Mouse (Mus musculus) CH12.LX (cell line): ENCODE data around the gene Pik3r1. TPM values are rescaled to one million over a fixed set of nuclear protein-coding genes. Genes with fewer than 3 reads are reported as not detected.

ENCODE experiments used
- DNase-seq: peaks from one replicate; pipeline ENCODE4 v3.0.0-alpha.2; 2013; ENCODE audit errors: extremely low read depth
- H3K27ac ChIP-seq: 2 replicates; pipeline ENCODE4 v1.5.1; 2012; ENCODE audit warnings: low read depth, mild to moderate bottlenecking, control low read depth, moderate library complexity; ENCODE audit not compliant: insufficient read depth
- H3K27me3 ChIP-seq: replicated peaks from 2 replicates; pipeline ENCODE3; 2012; ENCODE audit warnings: inconsistent platforms
- H3K36me3 ChIP-seq, 2 experiments: replicated peaks in 1 of 2; 2 replicates each; pipeline versions ENCODE3 to v1.6.1; 2012; ENCODE audit warnings: inconsistent platforms in 1 of 2, low read length in 1 of 2, mild to moderate bottlenecking in 1 of 2, mixed read lengths in 1 of 2, moderate library complexity in 1 of 2; ENCODE audit not compliant: control insufficient read depth in 1 of 2, insufficient read depth in 1 of 2
- H3K4me1 ChIP-seq, 2 experiments: 2 replicates each; pipeline ENCODE4 v1.6.1; 2012; ENCODE audit warnings: inconsistent platforms in 1 of 2, moderate library complexity in 1 of 2; ENCODE audit not compliant: insufficient read depth in 2 of 2, control insufficient read depth in 1 of 2
- H3K4me2 ChIP-seq: 2 replicates; pipeline ENCODE4 v1.6.1; 2012; ENCODE audit warnings: low read depth, mild to moderate bottlenecking, control low read depth; ENCODE audit not compliant: poor library complexity, insufficient read depth, severe bottlenecking
- H3K4me3 ChIP-seq, 3 experiments: fragments of 150-350 bp in 1 of 3; sonication (generic) in 1 of 3; replicated peaks in 1 of 3; 2 replicates each; pipeline versions ENCODE3 to v1.5.1; 2011 to 2012; ENCODE audit warnings: low read depth in 2 of 3, low read length in 2 of 3, mild to moderate bottlenecking in 2 of 3, moderate library complexity in 2 of 3, control low read depth in 1 of 3, improper control_type of control experiment in 1 of 3, inconsistent platforms in 1 of 3, mixed read lengths in 1 of 3; ENCODE audit not compliant: poor library complexity in 1 of 3
- H3K79me2 ChIP-seq: replicated peaks from 2 replicates; pipeline ENCODE4 v1.6.1; 2012; ENCODE audit warnings: mild to moderate bottlenecking, moderate library complexity; ENCODE audit not compliant: control insufficient read depth, poor library complexity, insufficient read depth, severe bottlenecking; ENCODE audit errors: extremely low read depth
- H3K9ac ChIP-seq: 2 replicates; pipeline ENCODE4 v1.6.1; 2012; ENCODE audit warnings: low read depth, mild to moderate bottlenecking, control low read depth, moderate library complexity; ENCODE audit not compliant: insufficient read depth
- H3K9me3 ChIP-seq: replicated peaks from 2 replicates; pipeline ENCODE3; 2012; ENCODE audit warnings: low read length, inconsistent platforms, mixed read lengths
- BHLHE40 ChIP-seq: IDR thresholded peaks from 2 replicates; pipeline ENCODE4 v1.6.1; 2011; ENCODE audit warnings: mild to moderate bottlenecking, low read depth, low read length, improper control_type of control experiment
- IRF4 ChIP-seq: IDR thresholded peaks from 2 replicates; pipeline ENCODE4 v1.6.1; 2014; ENCODE audit warnings: low read depth, mild to moderate bottlenecking, inconsistent platforms, low read length, improper control_type of control experiment
- JUN ChIP-seq: IDR thresholded peaks from 2 replicates; pipeline ENCODE4 v1.6.1; 2011; ENCODE audit warnings: low read depth, mild to moderate bottlenecking, low read length, improper control_type of control experiment, moderate library complexity; ENCODE audit not compliant: insufficient read depth
- KAT2A ChIP-seq: IDR thresholded peaks from 2 replicates; pipeline ENCODE4 v1.6.1; 2012; ENCODE audit warnings: low read length, improper control_type of control experiment, inconsistent platforms; ENCODE audit not compliant: insufficient replicate concordance
- TBP ChIP-seq: conservative IDR thresholded peaks from 2 replicates; pipeline ENCODE4 v1.6.1; 2011; ENCODE audit warnings: low read depth, low read length, improper control_type of control experiment
- USF2 ChIP-seq: conservative IDR thresholded peaks from 2 replicates; pipeline ENCODE4 v1.6.1; 2011; ENCODE audit warnings: low read depth, low read length, improper control_type of control experiment
- ZNF384 ChIP-seq: IDR thresholded peaks from 2 replicates; pipeline ENCODE4 v1.6.1; 2012; ENCODE audit warnings: low read depth, low read length, improper control_type of control experiment, inconsistent platforms
- dilution Hi-C: fragments of 300-500 bp; cut with MboI; formaldehyde crosslinking; loops from 2 replicates; pipeline ENCODE4 v1.14.3; 2020; ENCODE audit warnings: low sequenced_read_pairs; ENCODE audit not compliant: extremely low pct_unique_long_range_greater_than_20kb, extremely low pct_ligation_motif_present
- in situ Hi-C: fragments of 300-500 bp; cut with MboI; formaldehyde crosslinking; loops from 3 replicates; pipeline ENCODE4 v1.14.3; 2019; ENCODE audit warnings: low sequenced_read_pairs, low pct_ligation_motif_present, low pct_unique_long_range_greater_than_20kb, mixed read lengths
- polyA plus RNA-seq: library from polyadenylated mRNA; unstranded; fragments of >175 nt; gene quantifications from 2 replicates; pipeline ENCODE4 v1.2.1, GENCODE M21; 2012; ENCODE audit warnings: low read depth; ENCODE audit not compliant: insufficient read length
- total RNA-seq, 2 experiments: library from RNA; depleted of rRNA; stranded (reverse); fragments of 300-350 nt in 1 of 2; fragments of >200 nt in 1 of 2; gene quantifications; 2 replicates each; pipeline ENCODE4 v1.2.3; 2012 to 2014

Gene Pik3r1
- total and polyA plus RNA-seq, 3 experiments, result 17.5 to 21.0 (median 19.3) TPM

GRCm38 (mm10) chr13:101779011-101779410, 11.0 kb upstream of the Pik3r1 start:
- in situ Hi-C loops (no loop called here), dilution Hi-C loops (no loop called here)
- no peaks in the 10 kb centered on the region for H3K4me1 ChIP-seq
- H3K9ac ChIP-seq, result no peak overlapping the region
- H3K27ac ChIP-seq, result no peak overlapping the region
- H3K9me3 ChIP-seq, result no peaks in the 10 kb centered on the region
- H3K4me2 ChIP-seq, result no peak overlapping the region
- H3K27me3 ChIP-seq, result no peaks in the 10 kb centered on the region
- no peak for TF ChIP-seq JUN
- TF ChIP-seq IRF4, result no peak
- no peak for TF ChIP-seq KAT2A
- TF ChIP-seq, all 38 proteins: peak for 0
- Histone ChIP-seq H3K4me3 (no peak overlapping the region), H3K36me3 (no peaks in the 10 kb centered on the region), H3K79me2 (no peaks in the 10 kb centered on the region)
- DNase-seq, result no peak

- Histone ChIP-seq H3K27me3 (no peaks in the 10 kb centered on the region), H3K27ac (no peak overlapping the region), H3K4me1 (no peaks in the 10 kb centered on the region), H3K79me2 (no peaks in the 10 kb centered on the region), H3K9ac (no peak overlapping the region), H3K4me2 (no peak overlapping the region), H3K9me3 (peaks cover 8% of the 10 kb centered on the region), H3K36me3 (no peaks in the 10 kb centered on the region), H3K4me3 (no peak overlapping the region)
- TF ChIP-seq USF2 (no peak), TBP (no peak)
- DNase-seq, result no peak
- dilution Hi-C loops, result no loop called here
- in situ Hi-C loops, result no loop called here
These were observed 9.8 kb upstream of the Pik3r1 start for GRCm38 (mm10) chr13:101777851-101778250.

- Histone ChIP-seq H3K27ac (no peak overlapping the region), H3K9ac (no peak overlapping the region), H3K27me3 (no peaks in the 10 kb centered on the region), H3K9me3 (peaks cover 11% of the 10 kb centered on the region), H3K36me3 (no peaks in the 10 kb centered on the region), H3K4me2 (no peak overlapping the region), H3K4me1 (peaks cover 7 to 15% of the 10 kb centered on the region in 2 experiments; a peak in 3 of 4 replicates), H3K79me2 (peaks cover 9% of the 10 kb centered on the region), H3K4me3 (no peak overlapping the region)
- dilution Hi-C loops, result no loop called here
- DNase-seq, result no peak
- in situ Hi-C loops, result no loop called here
- TF ChIP-seq BHLHE40 (no peak), ZNF384 (peak; percentile 47; the same call in 1 of the 2 replicates)
These were observed 3.1 kb upstream of the Pik3r1 start for GRCm38 (mm10) chr13:101771071-101771470.
